Mouse (Mus musculus) kidney, embryonic 14.5 days (tissue): ENCODE measurements around the gene Fam81a. TPM values are rescaled to one million over a fixed set of nuclear protein-coding genes. Genes with fewer than 3 reads are reported as not detected.

Experiments used
- ATAC-seq: fragments of 200-750 bp; cut with Nextera tagmentation; 2 replicates; pipeline ENCODE4 v1.8.0; 2017; ENCODE audit warnings: moderate number of reproducible peaks, mild to moderate bottlenecking, moderate TSS enrichment, moderate library complexity; ENCODE audit not compliant: low FRiP score, low TSS enrichment
- H3K27ac ChIP-seq: fragments of 300-500 bp; sonication (generic); 2 replicates; pipeline ENCODE4 v1.5.1; 2014; ENCODE audit warnings: low read depth, mild to moderate bottlenecking, low read length, moderate library complexity, mixed read lengths
- H3K27me3 ChIP-seq: fragments of 300-500 bp; sonication (generic); 2 replicates; pipeline ENCODE4 v1.6.1; 2014; ENCODE audit warnings: mild to moderate bottlenecking, low read length; ENCODE audit not compliant: control insufficient read depth, insufficient read depth
- H3K36me3 ChIP-seq: fragments of 300-500 bp; sonication (generic); 2 replicates; pipeline ENCODE4 v1.6.1; 2014; ENCODE audit warnings: low read length, mixed read lengths; ENCODE audit not compliant: control insufficient read depth, insufficient read depth
- H3K4me1 ChIP-seq: fragments of 300-500 bp; sonication (generic); 2 replicates; pipeline ENCODE4 v1.6.1; 2014; ENCODE audit warnings: low read length, mixed read lengths; ENCODE audit not compliant: control insufficient read depth, insufficient read depth
- H3K4me2 ChIP-seq: fragments of 300-500 bp; sonication (generic); replicated peaks from 2 replicates; pipeline ENCODE4 v1.6.1; 2014; ENCODE audit warnings: low read depth, mild to moderate bottlenecking, low read length
- H3K4me3 ChIP-seq: fragments of 300-500 bp; sonication (generic); 2 replicates; pipeline ENCODE4 v1.5.1; 2014; ENCODE audit warnings: mild to moderate bottlenecking, low read length
- H3K9ac ChIP-seq: fragments of 300-500 bp; sonication (generic); 2 replicates; pipeline ENCODE4 v1.6.1; 2014; ENCODE audit warnings: low read depth, mild to moderate bottlenecking, low read length, moderate library complexity
- H3K9me3 ChIP-seq: fragments of 300-500 bp; sonication (generic); 2 replicates; pipeline ENCODE4 v1.6.1; 2016; ENCODE audit warnings: low read length; ENCODE audit not compliant: control insufficient read depth
- WGBS: fragments of 180-500 bp; shearing (Covaris S2); extraction: QIAGEN DNeasy Blood & Tissue Kit; methylation state at CpG from one replicate; pipeline ENCODE4 v1.1.7; 2014; 5-methylcytosine and 5-hydroxymethylcytosine counted together
- polyA plus RNA-seq: library from polyadenylated mRNA; unstranded; fragments of >200 nt; fragmentation: Nextera tagmentation; extraction: Ambion mirVana; gene quantifications from 2 replicates; pipeline ENCODE4 v1.2.1, GENCODE M21; 2014

Fam81a gene
- polyA plus RNA-seq, 1 experiment from 2014 or later = 13.0 TPM

DNA sequence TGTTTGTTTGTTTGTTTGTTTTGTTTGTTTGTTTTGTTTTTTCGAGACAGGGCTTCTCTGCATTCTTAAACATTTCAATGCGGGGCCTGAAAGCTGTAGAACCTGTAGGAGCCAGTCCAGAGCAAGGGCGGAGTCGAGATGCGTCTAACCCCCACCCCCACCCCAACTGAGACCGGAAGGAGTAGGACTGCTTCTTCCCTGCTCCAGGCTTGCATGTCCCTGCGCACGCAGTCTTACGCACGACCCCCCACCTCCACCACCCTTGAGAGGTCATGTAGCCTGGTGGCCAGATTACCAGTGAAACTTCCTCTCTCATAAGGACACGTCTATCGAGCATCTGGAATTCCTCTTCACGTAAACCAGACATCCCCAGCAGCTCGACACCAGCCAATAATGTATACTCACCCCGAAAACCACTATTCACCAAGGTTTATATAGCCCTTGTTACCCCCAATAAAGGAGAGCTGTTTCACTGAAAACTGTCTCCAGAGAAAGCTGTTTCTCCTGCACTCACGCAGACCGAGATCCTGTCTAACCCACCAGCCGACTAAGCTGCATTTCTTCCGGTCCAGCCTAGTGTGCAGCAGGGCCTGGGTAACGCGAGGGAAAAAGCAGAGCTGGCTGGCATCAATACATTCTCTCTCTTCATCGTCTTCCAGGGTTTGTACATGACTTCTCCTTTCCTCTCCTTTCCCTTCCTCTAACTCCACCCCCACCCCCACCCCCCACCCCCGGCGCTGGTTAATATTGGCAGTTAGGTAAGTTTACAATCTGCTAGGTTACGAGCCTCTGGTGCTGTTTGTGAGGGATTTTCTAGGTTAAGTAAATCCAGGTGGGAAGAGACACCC, 59.8 kb downstream of the Fam81a start:
- WGBS = 58% methylated on average over 25 of the region's 25 CpGs
- 0 out of 2 replicates have a peak, but pooled peaks cover 6% of the 10 kb centered on the region for H3K4me1 ChIP-seq
- no peaks in the 10 kb centered on the region for H3K9me3 ChIP-seq
- no peak overlapping the region for H3K4me3 ChIP-seq
- H3K27me3 ChIP-seq = no peaks in the 10 kb centered on the region
- H3K27ac ChIP-seq = no peak overlapping the region
- no peaks in the 10 kb centered on the region for H3K36me3 ChIP-seq
- H3K9ac ChIP-seq = no peak overlapping the region
- ATAC-seq = no peak
- H3K4me2 ChIP-seq = no peak overlapping the region

DNA sequence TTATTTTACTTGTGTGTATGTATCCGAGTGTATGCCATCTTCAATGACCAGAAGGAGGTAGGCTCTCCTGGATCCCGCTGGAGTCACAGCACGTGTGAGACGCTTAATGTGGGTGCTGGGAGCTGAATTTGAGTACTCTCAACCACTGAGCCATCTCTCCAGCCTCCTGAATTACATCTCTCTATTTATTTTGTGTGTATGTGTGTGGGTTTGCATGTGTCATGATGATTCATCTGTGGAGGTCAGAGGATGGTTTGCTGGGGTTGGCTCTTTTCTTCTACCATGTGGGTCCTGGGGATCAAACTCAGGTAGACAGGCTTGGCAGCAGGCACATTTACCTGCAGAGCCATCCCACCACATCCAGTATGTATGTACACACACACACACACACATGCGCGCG, 60.6 kb downstream of the Fam81a start:
- no peaks in the 10 kb centered on the region for H3K27me3 ChIP-seq
- no peak overlapping the region for H3K4me2 ChIP-seq
- 0 out of 2 replicates have a peak, but pooled peaks cover 6% of the 10 kb centered on the region for H3K4me1 ChIP-seq
- WGBS = 92% methylated on average over 7 of the region's 7 CpGs
- no peak for ATAC-seq
- no peak overlapping the region for H3K4me3 ChIP-seq
- H3K9ac ChIP-seq = no peak overlapping the region
- H3K27ac ChIP-seq = no peak overlapping the region
- H3K9me3 ChIP-seq = no peaks in the 10 kb centered on the region
- no peaks in the 10 kb centered on the region for H3K36me3 ChIP-seq

- 65% methylated on average over 2 of the region's 2 CpGs for WGBS
- no peak overlapping the region for H3K9ac ChIP-seq
- no peak overlapping the region for H3K4me2 ChIP-seq
- no peaks in the 10 kb centered on the region for H3K36me3 ChIP-seq
- no peak overlapping the region for H3K27ac ChIP-seq
- no peaks in the 10 kb centered on the region for H3K27me3 ChIP-seq
- H3K4me1 ChIP-seq = 0 out of 2 replicates have a peak, but pooled peaks cover 2% of the 10 kb centered on the region
- H3K4me3 ChIP-seq = no peak overlapping the region
- H3K9me3 ChIP-seq = no peaks in the 10 kb centered on the region
- ATAC-seq = no peak
These were observed 61.4 kb downstream of the Fam81a start for GRCm38 (mm10) chr9:70080976-70081375.

DNA sequence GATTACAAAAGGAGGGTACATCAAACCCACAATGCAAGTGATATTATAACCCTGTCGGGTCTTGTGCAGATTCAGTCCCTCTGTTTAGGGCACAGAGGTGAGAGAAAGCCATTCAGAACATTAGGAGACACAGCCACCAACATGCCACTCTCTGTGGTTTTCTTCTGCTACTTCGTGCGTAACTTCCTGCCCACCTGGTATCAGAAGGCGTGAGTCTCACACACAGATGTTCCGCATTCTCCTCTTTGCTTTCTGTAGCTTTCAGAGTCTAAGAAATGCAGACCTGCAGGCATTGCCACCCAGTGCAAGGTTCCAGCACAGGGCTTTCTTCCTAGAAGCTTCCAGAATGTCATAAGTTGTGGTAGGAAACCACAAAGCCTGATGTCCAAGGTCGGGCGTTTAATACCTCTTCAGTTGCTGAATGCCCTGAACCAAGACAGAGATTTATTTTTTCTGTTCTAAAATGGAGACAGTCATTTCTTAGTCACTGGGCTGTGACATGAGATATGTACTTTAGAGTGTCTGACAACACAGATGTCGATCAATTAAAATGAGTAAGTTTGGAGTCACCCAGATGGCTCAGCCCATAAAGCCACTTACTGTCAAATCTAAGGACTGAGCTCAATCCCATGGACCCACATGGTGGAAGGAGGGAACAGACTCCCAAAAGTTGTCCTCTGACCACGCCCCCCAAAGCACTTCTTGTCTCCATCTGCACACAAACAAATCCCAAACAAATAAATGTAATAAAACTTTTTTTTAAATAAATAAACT, 62.1 kb downstream of the Fam81a start:
- H3K9me3 ChIP-seq = no peaks in the 10 kb centered on the region
- no peak overlapping the region for H3K27ac ChIP-seq
- H3K9ac ChIP-seq = no peak overlapping the region
- ATAC-seq = no peak
- H3K27me3 ChIP-seq = no peaks in the 10 kb centered on the region
- no peak overlapping the region for H3K4me2 ChIP-seq
- WGBS = 79% methylated on average over 9 of the region's 9 CpGs
- H3K4me3 ChIP-seq = no peak overlapping the region
- no peaks in the 10 kb centered on the region for H3K4me1 ChIP-seq
- H3K36me3 ChIP-seq = no peaks in the 10 kb centered on the region

DNA sequence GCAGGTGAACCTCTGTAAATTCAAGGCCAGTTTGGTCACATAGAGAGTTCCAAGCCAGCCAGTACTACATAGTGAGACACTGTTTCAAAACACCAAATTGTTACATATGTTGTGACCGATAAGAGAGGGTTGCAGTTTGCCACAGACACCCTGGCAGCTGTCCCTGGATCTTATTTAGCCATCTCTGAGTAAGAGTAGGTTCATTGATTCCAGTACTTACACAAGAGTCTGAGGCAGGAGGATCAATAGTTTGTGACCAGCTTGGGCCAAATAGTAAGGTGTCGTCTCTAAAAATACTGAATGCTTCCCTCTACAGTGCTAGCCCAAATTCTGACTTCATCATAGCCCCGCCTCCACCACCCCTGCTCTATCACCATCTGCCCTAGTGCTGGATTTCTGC, 64.3 kb downstream of the Fam81a start:
- no peak for ATAC-seq

DNA sequence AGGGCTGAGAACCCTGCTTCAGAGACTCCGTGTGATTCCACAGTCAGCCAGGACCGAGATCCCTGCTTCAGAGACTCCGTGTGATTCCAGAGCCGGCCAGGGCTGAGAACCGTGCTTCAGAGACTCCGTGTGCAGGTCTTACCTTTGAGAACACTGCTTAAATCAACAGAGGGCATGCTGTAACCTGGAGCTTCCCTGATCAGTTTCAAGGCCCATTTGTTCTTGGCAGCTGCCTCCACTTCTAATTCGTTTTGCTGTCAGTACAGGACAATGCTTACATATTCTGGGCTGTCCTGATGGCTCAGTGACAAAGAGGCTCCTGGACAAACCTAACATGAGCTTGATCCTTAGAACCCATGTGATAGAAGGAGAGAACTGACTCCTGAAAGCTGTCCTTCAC, 65.2 kb downstream of the Fam81a start:
- 55% methylated on average over 7 of the region's 7 CpGs for WGBS

More for the DNA sequence above, 64.3 kb downstream of the Fam81a start:
- Histone ChIP-seq H3K4me3 (no peak overlapping the region), H3K4me1 (no peaks in the 10 kb centered on the region), H3K9ac (no peak overlapping the region), H3K27ac (no peak overlapping the region), H3K27me3 (no peaks in the 10 kb centered on the region), H3K36me3 (no peaks in the 10 kb centered on the region), H3K4me2 (no peak overlapping the region), H3K9me3 (no peaks in the 10 kb centered on the region)
- 83% methylated on average over 3 of the region's 3 CpGs for WGBS

GRCm38 (mm10) chr9:70072387-70072786, 70.0 kb downstream of the Fam81a start:
- no peaks in the 10 kb centered on the region for H3K27me3 ChIP-seq
- H3K4me2 ChIP-seq = no peak overlapping the region
- H3K4me3 ChIP-seq = no peak overlapping the region
- H3K4me1 ChIP-seq = no peaks in the 10 kb centered on the region
- WGBS = 85% methylated on average over 8 of the region's 8 CpGs
- no peak for ATAC-seq
- H3K9me3 ChIP-seq = no peaks in the 10 kb centered on the region
- no peak overlapping the region for H3K9ac ChIP-seq
- H3K27ac ChIP-seq = no peak overlapping the region
- H3K36me3 ChIP-seq = no peaks in the 10 kb centered on the region

More for the DNA sequence above, 65.2 kb downstream of the Fam81a start:
- Histone ChIP-seq H3K4me1 (no peaks in the 10 kb centered on the region), H3K27me3 (no peaks in the 10 kb centered on the region), H3K27ac (no peak overlapping the region), H3K36me3 (no peaks in the 10 kb centered on the region), H3K4me2 (no peak overlapping the region), H3K4me3 (no peak overlapping the region), H3K9me3 (no peaks in the 10 kb centered on the region), H3K9ac (no peak overlapping the region)
- no peak for ATAC-seq

DNA sequence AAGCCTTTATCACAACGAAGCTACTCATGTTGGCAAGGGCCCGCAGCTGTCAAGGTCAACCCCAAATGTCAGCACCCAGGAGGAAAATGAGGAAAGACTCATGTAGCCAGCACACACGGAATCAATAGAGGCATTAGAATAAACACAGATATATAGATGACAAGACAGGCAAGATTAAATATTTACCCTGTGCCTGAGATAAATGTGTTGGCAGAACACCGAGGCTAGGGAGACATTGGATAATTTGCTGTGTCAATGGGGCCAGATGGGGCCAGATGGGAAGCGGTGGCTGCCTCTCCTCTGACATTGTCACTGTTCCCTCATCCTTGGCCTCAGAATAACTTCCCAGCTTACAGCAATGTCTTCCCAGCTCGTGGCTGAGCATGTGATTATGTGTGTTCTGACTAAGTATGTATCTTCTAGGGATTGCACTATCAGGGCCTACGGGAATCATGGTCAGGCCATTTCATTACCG, 72.4 kb downstream of the Fam81a start:
- H3K4me2 ChIP-seq = no peak overlapping the region
- H3K4me1 ChIP-seq = no peaks in the 10 kb centered on the region
- H3K27ac ChIP-seq = no peak overlapping the region
- ATAC-seq = no peak
- no peaks in the 10 kb centered on the region for H3K9me3 ChIP-seq
- H3K36me3 ChIP-seq = no peaks in the 10 kb centered on the region
- H3K27me3 ChIP-seq = no peaks in the 10 kb centered on the region
- H3K9ac ChIP-seq = no peak overlapping the region
- WGBS = 75% methylated on average over 8 of the region's 8 CpGs
- H3K4me3 ChIP-seq = no peak overlapping the region

DNA sequence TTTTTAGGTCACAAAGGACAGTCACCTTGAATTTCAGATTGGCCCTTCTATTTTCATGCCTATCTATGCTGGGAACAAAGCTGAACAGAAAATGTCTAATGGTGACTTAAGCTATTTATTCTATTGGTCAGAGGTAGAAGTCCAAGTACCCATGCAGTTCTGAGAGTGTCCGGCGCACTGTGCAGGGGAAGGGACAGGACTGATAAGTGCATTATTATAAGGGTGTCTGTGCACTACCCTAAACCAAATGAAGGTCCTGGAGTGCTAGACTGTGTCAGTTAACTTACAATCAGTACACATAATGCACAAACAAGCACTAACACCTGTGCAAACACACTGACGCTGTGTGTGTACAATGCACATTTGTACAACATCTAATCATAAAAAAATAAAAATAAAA, 74.9 kb downstream of the Fam81a start:
- H3K9ac ChIP-seq = no peak overlapping the region
- no peaks in the 10 kb centered on the region for H3K27me3 ChIP-seq
- no peak for ATAC-seq
- H3K27ac ChIP-seq = no peak overlapping the region
- H3K9me3 ChIP-seq = no peaks in the 10 kb centered on the region
- H3K4me3 ChIP-seq = no peak overlapping the region
- no peaks in the 10 kb centered on the region for H3K36me3 ChIP-seq
- no peaks in the 10 kb centered on the region for H3K4me1 ChIP-seq
- 90% methylated on average over 3 of the region's 3 CpGs for WGBS
- H3K4me2 ChIP-seq = no peak overlapping the region
